Mouse (Mus musculus): ENCODE results near the gene Camta1.

Camta1 gene

GRCm38 (mm10) chr4:151449981-151450380 is 411.7 kb downstream of the Camta1 start:
- no peak for DNase-seq (ENCODE audit: low spot score)

- DNase-seq (ENCODE audit: low spot score) = no peak
Measured at GRCm38 (mm10) chr4:151448341-151448740, 413.3 kb downstream of the Camta1 start.

GRCm38 (mm10) chr4:151444665-151445064 is 417.0 kb downstream of the Camta1 start:
- DNase-seq (ENCODE audit: low spot score) = no peak

- no peak for DNase-seq (ENCODE audit: low spot score)
Measured at GRCm38 (mm10) chr4:151438561-151438960, 423.1 kb downstream of the Camta1 start.

GRCm38 (mm10) chr4:151437859-151438258 is 423.8 kb downstream of the Camta1 start:
- no peak for DNase-seq (ENCODE audit: low spot score)

GRCm38 (mm10) chr4:151425133-151425532 is 436.5 kb downstream of the Camta1 start:
- DNase-seq (ENCODE audit: low spot score) = no peak

- DNase-seq (ENCODE audit: low spot score) = no peak
Measured at GRCm38 (mm10) chr4:151422922-151423321, 438.8 kb downstream of the Camta1 start.

- DNase-seq (ENCODE audit: low spot score) = no peak
Measured at GRCm38 (mm10) chr4:151422361-151422760, 439.3 kb downstream of the Camta1 start.

GRCm38 (mm10) chr4:151418344-151418875 is 443.3 kb downstream of the Camta1 start:
- DNase-seq (ENCODE audit: low spot score) = no peak

- DNase-seq (ENCODE audit: low spot score) = no peak
Measured at GRCm38 (mm10) chr4:151415812-151416211, 445.9 kb downstream of the Camta1 start.

GRCm38 (mm10) chr4:151415376-151415775 is 446.3 kb downstream of the Camta1 start:
- DNase-seq (ENCODE audit: low spot score) = no peak

GRCm38 (mm10) chr4:151414952-151415351 is 446.7 kb downstream of the Camta1 start:
- no peak for DNase-seq (ENCODE audit: low spot score)

GRCm38 (mm10) chr4:151411641-151412061 is 450.0 kb downstream of the Camta1 start:
- DNase-seq (ENCODE audit: low spot score) = no peak

GRCm38 (mm10) chr4:151411016-151411415 is 450.7 kb downstream of the Camta1 start:
- no peak for DNase-seq (ENCODE audit: low spot score)

GRCm38 (mm10) chr4:151409291-151409690 is 452.4 kb downstream of the Camta1 start:
- DNase-seq (ENCODE audit: low spot score) = no peak

GRCm38 (mm10) chr4:151408811-151409210 is 452.9 kb downstream of the Camta1 start:
- DNase-seq (ENCODE audit: low spot score) = no peak

GRCm38 (mm10) chr4:151408246-151408645 is 453.4 kb downstream of the Camta1 start:
- no peak for DNase-seq (ENCODE audit: low spot score)

- DNase-seq (ENCODE audit: low spot score) = no peak
Measured at GRCm38 (mm10) chr4:151407129-151407528, 454.5 kb downstream of the Camta1 start.

- DNase-seq (ENCODE audit: low spot score) = no peak
Measured at GRCm38 (mm10) chr4:151404581-151405256, 457.0 kb downstream of the Camta1 start.

- DNase-seq (ENCODE audit: low spot score) = no peak
Measured at GRCm38 (mm10) chr4:151401685-151402397, 459.8 kb downstream of the Camta1 start.

- no peak for DNase-seq (ENCODE audit: low spot score)
Measured at GRCm38 (mm10) chr4:151396536-151396935, 465.1 kb downstream of the Camta1 start.

GRCm38 (mm10) chr4:151389345-151389744 is 472.3 kb downstream of the Camta1 start:
- no peak for DNase-seq (ENCODE audit: low spot score)
